Mouse (Mus musculus): Measurements from ENCODE around the gene Lhx5. TPM values are rescaled to one million over a fixed set of nuclear protein-coding genes. Genes with fewer than 3 reads are reported as not detected.

Gene Lhx5
- polyA plus RNA-seq, 1 experiment from 2014 or later = 23.5 TPM

DNA sequence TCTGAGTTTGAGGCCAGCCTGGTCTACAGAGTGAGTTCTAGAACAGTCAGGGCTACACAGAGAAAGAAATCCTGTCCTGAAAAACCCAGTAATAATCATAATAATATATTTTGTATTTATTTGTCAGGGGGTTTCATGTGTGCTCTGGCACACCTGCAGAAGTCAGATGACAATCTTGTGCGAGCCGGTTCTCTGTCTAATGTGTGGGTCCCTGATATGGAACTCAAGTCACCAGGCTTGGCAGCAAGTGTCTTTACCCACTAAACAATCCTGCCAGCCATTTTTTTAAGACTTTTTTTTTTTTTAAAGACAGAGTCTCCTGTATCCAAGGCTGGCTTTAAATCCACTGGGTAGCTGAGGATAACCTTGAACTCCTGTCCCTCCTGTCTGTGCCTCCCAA, 41.9 kb downstream of the Lhx5 start:
- Histone ChIP-seq H3K27ac (replicated peaks) (no peak overlapping the region), H3K4me1 (peaks cover 9% of the 10 kb centered on the region), H3K36me3 (no peaks in the 10 kb centered on the region), H3K4me3 (no peak overlapping the region), H3K9me3 (replicated peaks) (no peaks in the 10 kb centered on the region), H3K27me3 (ENCODE audit: low read depth, poor library complexity, severe bottlenecking) (peaks cover 14% of the 10 kb centered on the region)
- no peak for DNase-seq (ENCODE audit: low spot score)
- WGBS = 94% methylated on average over 2 of the region's 2 CpGs

DNA sequence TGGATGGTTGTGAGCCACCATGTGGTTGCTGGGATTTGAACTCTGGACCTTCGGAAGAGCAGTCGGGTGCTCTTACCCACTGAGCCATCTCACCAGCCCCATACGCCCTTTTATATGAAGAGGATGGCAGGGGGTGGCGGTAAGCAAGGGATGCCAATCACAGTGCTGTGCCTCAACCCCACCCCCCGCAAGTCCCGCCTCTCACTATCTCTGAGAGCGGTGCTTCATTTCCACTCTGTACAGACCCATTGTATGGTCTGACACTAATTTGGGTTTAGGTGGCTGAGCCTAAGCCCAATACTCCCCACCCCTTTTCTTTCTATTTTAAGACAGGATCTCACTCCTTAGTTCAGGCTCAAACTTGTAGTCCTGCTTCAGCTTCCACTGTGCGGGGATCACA, 44.4 kb downstream of the Lhx5 start:
- Histone ChIP-seq H3K36me3 (no peaks in the 10 kb centered on the region), H3K9me3 (replicated peaks) (no peaks in the 10 kb centered on the region), H3K27me3 (ENCODE audit: low read depth, poor library complexity, severe bottlenecking) (peaks cover 14% of the 10 kb centered on the region), H3K4me1 (peaks cover 10% of the 10 kb centered on the region), H3K27ac (replicated peaks) (no peak overlapping the region), H3K4me3 (no peak overlapping the region)
- WGBS = 50% methylated on average over 8 of the region's 8 CpGs
- no peak for DNase-seq (ENCODE audit: low spot score)

DNA sequence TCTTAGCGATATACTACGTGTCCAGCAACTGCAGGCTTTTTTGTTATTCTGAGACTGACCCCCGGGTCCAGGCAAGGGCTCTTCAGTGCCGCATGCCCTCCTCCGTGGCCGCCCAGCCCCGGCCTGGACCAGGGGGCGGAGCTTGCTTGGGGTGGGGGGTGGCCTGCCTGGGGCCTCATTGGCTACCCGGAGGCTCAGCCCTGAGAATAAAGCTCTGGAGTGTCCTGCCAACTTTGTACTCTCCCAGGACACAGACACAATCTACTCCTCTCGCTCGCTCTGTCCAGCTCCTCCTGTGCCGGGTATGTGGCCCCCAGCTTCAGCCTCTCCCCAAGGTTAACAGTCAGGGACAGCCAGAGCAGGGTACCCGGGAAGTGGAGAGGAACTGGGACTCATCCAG, 44.8 kb downstream of the Lhx5 start, which contains the start of gene Sds:
Gene Sds (plus strand): TSS at position 231 of the 400 bp plus-strand sequence.
- H3K4me3 ChIP-seq = no peak within 1 kb of the TSS
- H3K27me3 ChIP-seq (ENCODE audit: low read depth, poor library complexity, severe bottlenecking) = peaks cover 14% of the 10 kb centered on the region
- H3K27ac ChIP-seq (replicated peaks) = no peak within 1 kb of the TSS; the same call in 1 of the 2 replicates
- no peaks in the 10 kb centered on the region for H3K9me3 ChIP-seq (replicated peaks)
- peaks cover 14% of the 10 kb centered on the region for H3K4me1 ChIP-seq
- no peaks in the 10 kb centered on the region for H3K36me3 ChIP-seq
- DNase-seq (ENCODE audit: low spot score) = no peak
- WGBS = 12% methylated on average over 13 of the region's 13 CpGs

DNA sequence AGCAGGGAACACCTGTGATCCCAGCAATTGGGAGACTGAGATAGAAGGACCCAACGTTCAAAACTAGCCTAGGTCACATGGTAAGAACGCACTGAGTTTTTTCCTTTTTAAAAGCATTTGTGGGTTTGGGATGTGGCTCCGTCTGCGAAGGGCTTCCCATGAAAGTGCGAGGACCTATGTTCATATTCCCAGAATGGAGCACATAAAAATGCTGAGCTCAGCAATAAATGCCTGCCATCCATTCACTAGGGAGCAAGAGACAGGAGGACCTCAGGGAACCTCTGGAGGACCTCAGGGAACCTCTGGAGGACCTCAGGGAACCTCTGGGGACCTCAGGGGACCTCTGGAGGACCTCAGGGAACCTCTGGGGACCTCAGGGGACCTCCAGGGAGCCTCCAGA, 46.5 kb downstream of the Lhx5 start:
- WGBS = 90% methylated on average over 5 of the region's 5 CpGs
- Histone ChIP-seq H3K4me1 (peaks cover 18% of the 10 kb centered on the region), H3K9me3 (replicated peaks) (no peaks in the 10 kb centered on the region), H3K4me3 (no peak overlapping the region), H3K36me3 (no peaks in the 10 kb centered on the region), H3K27me3 (ENCODE audit: low read depth, poor library complexity, severe bottlenecking) (peaks cover 14% of the 10 kb centered on the region), H3K27ac (replicated peaks) (no peak overlapping the region)
- no peak for DNase-seq (ENCODE audit: low spot score)

DNA sequence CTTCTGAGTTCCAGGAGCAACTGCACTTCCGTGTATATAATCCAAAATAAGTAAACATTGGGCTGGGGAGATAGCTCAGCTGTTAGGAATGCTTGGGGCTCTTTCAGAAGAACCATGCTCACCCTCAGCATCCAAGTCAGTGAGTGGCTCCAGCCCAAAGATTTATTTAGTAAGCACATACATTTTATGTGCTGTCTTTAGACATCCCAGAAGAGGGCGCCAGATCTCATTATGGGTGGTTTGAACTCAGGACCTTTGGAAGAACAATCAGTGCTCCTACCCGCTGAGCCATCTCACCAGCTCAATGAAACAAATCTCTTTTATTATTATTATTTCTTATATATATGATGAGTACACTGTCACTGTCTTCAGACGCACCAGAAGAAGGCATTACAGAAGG, 48.0 kb downstream of the Lhx5 start:
- WGBS = 68% methylated on average over 4 of the region's 4 CpGs
- H3K36me3 ChIP-seq = peaks cover 13% of the 10 kb centered on the region
- H3K9me3 ChIP-seq (replicated peaks) = no peaks in the 10 kb centered on the region
- no peak overlapping the region for H3K4me3 ChIP-seq
- DNase-seq (ENCODE audit: low spot score) = no peak
- H3K27ac ChIP-seq (replicated peaks) = no peak overlapping the region
- peaks cover 14% of the 10 kb centered on the region for H3K27me3 ChIP-seq (ENCODE audit: low read depth, poor library complexity, severe bottlenecking)
- peaks cover 18% of the 10 kb centered on the region for H3K4me1 ChIP-seq

DNA sequence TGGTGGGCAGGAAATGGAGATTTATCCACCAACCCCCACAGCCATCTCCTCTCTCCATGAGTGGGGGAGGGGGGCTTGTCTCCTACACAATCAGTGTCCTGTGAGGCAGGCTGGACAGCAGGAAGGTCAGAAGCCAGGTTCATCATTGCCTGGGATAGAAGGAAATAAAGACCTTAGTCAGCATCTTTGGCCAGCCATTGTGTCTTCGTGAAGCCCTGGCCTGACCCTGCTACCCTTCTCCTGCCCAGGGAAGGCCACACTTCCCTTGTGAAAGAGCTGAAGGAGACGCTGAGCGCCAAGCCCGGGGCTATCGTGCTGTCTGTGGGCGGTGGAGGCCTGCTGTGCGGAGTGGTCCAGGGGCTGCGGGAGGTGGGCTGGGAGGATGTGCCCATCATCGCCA, 49.7 kb downstream of the Lhx5 start:
- peaks cover 14% of the 10 kb centered on the region for H3K4me1 ChIP-seq
- H3K9me3 ChIP-seq (replicated peaks) = no peaks in the 10 kb centered on the region
- no peak for DNase-seq (ENCODE audit: low spot score)
- H3K27ac ChIP-seq (replicated peaks) = no peak overlapping the region
- peaks cover 30% of the 10 kb centered on the region for H3K36me3 ChIP-seq
- peaks cover 10% of the 10 kb centered on the region for H3K27me3 ChIP-seq (ENCODE audit: low read depth, poor library complexity, severe bottlenecking)
- no peak overlapping the region for H3K4me3 ChIP-seq
- WGBS = 76% methylated on average over 9 of the region's 9 CpGs

DNA sequence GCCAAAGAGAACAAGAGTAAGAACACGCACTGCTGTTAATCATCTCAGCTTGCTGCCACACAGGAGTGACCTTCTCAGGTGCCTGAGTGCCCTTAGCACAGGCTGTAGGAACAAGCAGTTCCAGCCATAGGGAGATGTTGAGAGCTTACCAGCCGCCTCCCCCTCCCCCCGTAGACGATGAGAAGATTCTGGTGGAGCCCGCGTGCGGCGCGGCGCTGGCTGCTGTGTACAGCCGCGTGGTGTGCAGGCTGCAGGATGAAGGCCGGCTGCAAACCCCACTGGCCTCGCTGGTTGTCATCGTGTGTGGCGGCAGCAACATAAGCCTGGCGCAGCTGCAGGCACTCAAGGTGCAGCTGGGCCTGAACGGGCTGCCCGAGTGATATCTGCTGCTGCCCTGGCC, 51.9 kb downstream of the Lhx5 start:
- peaks cover 9% of the 10 kb centered on the region for H3K4me1 ChIP-seq
- peaks cover 52% of the 10 kb centered on the region for H3K36me3 ChIP-seq
- no peak for DNase-seq (ENCODE audit: low spot score)
- no peak overlapping the region for H3K4me3 ChIP-seq
- 88% methylated on average over 19 of the region's 19 CpGs for WGBS
- no peak overlapping the region for H3K27ac ChIP-seq (replicated peaks)
- H3K27me3 ChIP-seq (ENCODE audit: low read depth, poor library complexity, severe bottlenecking) = no peaks in the 10 kb centered on the region
- H3K9me3 ChIP-seq (replicated peaks) = no peaks in the 10 kb centered on the region

DNA sequence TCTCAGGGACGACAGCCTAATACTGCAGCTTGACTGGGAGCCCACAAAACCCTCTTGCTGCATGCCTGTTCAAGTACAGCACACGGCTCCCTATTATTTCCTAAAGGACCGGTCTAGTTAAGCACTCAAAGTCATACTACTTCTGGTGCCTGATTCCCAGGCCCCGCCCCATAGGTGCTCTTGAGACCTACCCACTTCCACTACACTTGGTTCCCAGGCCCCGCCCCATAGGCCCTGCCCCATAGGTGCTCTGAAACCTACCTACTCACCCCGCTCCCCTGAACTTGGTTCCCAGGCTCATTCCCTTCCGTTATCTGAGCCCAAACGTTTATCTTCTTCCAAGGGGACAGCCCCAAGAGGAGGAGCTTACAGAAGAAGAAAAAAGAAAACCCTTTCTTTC, 56.3 kb downstream of the Lhx5 start:
- no peak overlapping the region for H3K27ac ChIP-seq (replicated peaks)
- H3K4me3 ChIP-seq = no peak overlapping the region
- no peaks in the 10 kb centered on the region for H3K27me3 ChIP-seq (ENCODE audit: low read depth, poor library complexity, severe bottlenecking)
- H3K9me3 ChIP-seq (replicated peaks) = no peaks in the 10 kb centered on the region
- 84% methylated on average over 8 of the region's 8 CpGs for WGBS
- H3K36me3 ChIP-seq = peaks cover 79% of the 10 kb centered on the region
- no peaks in the 10 kb centered on the region; the same call in 1 of the 2 replicates for H3K4me1 ChIP-seq
- no peak for DNase-seq (ENCODE audit: low spot score)

DNA sequence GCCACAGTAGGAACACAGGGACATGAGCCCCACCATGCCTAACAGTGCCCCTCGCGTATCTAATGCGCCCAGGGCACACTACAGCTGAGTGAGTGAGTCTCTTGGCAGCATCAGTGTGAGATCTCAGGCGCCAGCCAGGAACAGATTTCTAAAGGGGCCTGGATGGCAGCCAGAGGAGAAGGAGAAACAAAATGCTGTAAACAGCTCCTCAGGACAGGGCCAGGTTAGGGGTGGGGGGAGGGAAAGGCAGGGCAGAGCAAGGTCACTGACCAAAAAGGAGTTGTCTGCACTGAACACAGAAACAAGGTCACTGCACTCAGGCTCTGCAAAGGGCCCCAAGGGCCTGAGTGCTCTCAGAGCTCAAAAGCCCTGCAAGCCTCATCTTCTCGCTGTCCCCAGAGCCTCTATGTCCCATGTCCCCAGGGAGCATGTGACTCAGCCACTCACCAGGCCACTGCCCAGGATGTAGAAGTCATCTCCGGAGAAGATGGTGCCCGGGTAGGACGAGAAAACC, 59.2 kb downstream of the Lhx5 start:
- Histone ChIP-seq H3K36me3 (peaks cover 78% of the 10 kb centered on the region), H3K4me3 (no peak overlapping the region), H3K9me3 (replicated peaks) (no peaks in the 10 kb centered on the region), H3K27me3 (ENCODE audit: low read depth, poor library complexity, severe bottlenecking) (no peaks in the 10 kb centered on the region), H3K27ac (replicated peaks) (no peak overlapping the region), H3K4me1 (peaks cover 3% of the 10 kb centered on the region)
- 89% methylated on average over 8 of the region's 8 CpGs for WGBS
- DNase-seq (ENCODE audit: low spot score) = no peak

Other genes with a start within 250 kb of the Lhx5 start
- gene Sdsl, start 41.1 kb downstream of the Lhx5 start, polyA plus RNA-seq (2016; fragmentation: Nextera tagmentation; extraction: Ambion mirVana) = 5.5 and 6.2 TPM in 2 replicates
- not detected in 2 replicates for gene Sds, start 44.8 kb downstream of the Lhx5 start, polyA plus RNA-seq (2016; fragmentation: Nextera tagmentation; extraction: Ambion mirVana)
- 35.6 and 37.0 TPM in 2 replicates for gene Plbd2, start 71.9 kb downstream of the Lhx5 start, polyA plus RNA-seq (2016; fragmentation: Nextera tagmentation; extraction: Ambion mirVana)
- 3.9 and 4.6 TPM in 2 replicates for gene Slc8b1, start 79.5 kb downstream of the Lhx5 start, polyA plus RNA-seq (2016; fragmentation: Nextera tagmentation; extraction: Ambion mirVana)
- 10.3 and 11.1 TPM in 2 replicates for gene Tpcn1, start 157.0 kb downstream of the Lhx5 start, polyA plus RNA-seq (2016; fragmentation: Nextera tagmentation; extraction: Ambion mirVana)
- gene Iqcd, start 157.3 kb downstream of the Lhx5 start, polyA plus RNA-seq (2016; fragmentation: Nextera tagmentation; extraction: Ambion mirVana) = 0.95 and 0.98 TPM in 2 replicates
- gene Rita1, start 180.9 kb downstream of the Lhx5 start, polyA plus RNA-seq (2016; fragmentation: Nextera tagmentation; extraction: Ambion mirVana) = 16.0 and 16.2 TPM in 2 replicates
- gene Ddx54, start 181.0 kb downstream of the Lhx5 start, polyA plus RNA-seq (2016; fragmentation: Nextera tagmentation; extraction: Ambion mirVana) = 59.4 and 59.7 TPM in 2 replicates
- gene Cfap73, start 202.5 kb downstream of the Lhx5 start, polyA plus RNA-seq (2016; fragmentation: Nextera tagmentation; extraction: Ambion mirVana) = not detected in 2 replicates
- gene Rasal1, start 217.1 kb downstream of the Lhx5 start, polyA plus RNA-seq (2016; fragmentation: Nextera tagmentation; extraction: Ambion mirVana) = 0.10 and 0.21 TPM in 2 replicates

All from midbrain, embryonic 10.5 days (tissue).